Mouse (Mus musculus) liver, adult 2 months (tissue): ENCODE measurements around the gene Bmpr1b. TPM values are rescaled to one million over a fixed set of nuclear protein-coding genes. Genes with fewer than 3 reads are reported as not detected.

ENCODE experiments used
- DNase-seq: peaks from one replicate; pipeline ENCODE4 v3.0.0-alpha.2; 2011; ENCODE audit warnings: low read depth, low spot score; ENCODE audit errors: extremely low read depth
- H3K27ac ChIP-seq: fragments of 200-500 bp; replicated peaks from 2 replicates; pipeline ENCODE4 v1.5.1; 2012; ENCODE audit warnings: low read depth, mild to moderate bottlenecking, control low read depth, inconsistent platforms, low read length; ENCODE audit not compliant: insufficient read depth
- H3K27me3 ChIP-seq: fragments of 200-500 bp; 2 replicates; pipeline ENCODE4 v1.6.1; 2012; ENCODE audit warnings: mild to moderate bottlenecking, moderate library complexity, low read length, inconsistent platforms; ENCODE audit not compliant: control insufficient read depth, insufficient read depth
- H3K36me3 ChIP-seq: fragments of 200-500 bp; 2 replicates; pipeline ENCODE4 v1.6.1; 2012; ENCODE audit warnings: low read length, inconsistent platforms; ENCODE audit not compliant: control insufficient read depth, insufficient read depth
- H3K4me1 ChIP-seq: fragments of 200-500 bp; 2 replicates; pipeline ENCODE4 v1.6.1; 2011; ENCODE audit warnings: low read length; ENCODE audit not compliant: control insufficient read depth, insufficient read depth
- H3K4me3 ChIP-seq: fragments of 200-500 bp; 2 replicates; pipeline ENCODE4 v1.5.1; 2011; ENCODE audit warnings: low read depth, mild to moderate bottlenecking, control low read depth, low read length, moderate library complexity; ENCODE audit not compliant: insufficient read depth
- H3K79me2 ChIP-seq: fragments of 200-500 bp; 2 replicates; pipeline ENCODE4 v1.6.1; 2012; ENCODE audit warnings: inconsistent platforms, mild to moderate bottlenecking, low read length, moderate library complexity; ENCODE audit not compliant: control insufficient read depth, insufficient read depth
- H3K9ac ChIP-seq: fragments of 200-500 bp; 2 replicates; pipeline ENCODE4 v1.6.1; 2012; ENCODE audit warnings: low read depth, mild to moderate bottlenecking, control low read depth, inconsistent platforms, low read length
- CTCF ChIP-seq: fragments of 200-500 bp; IDR thresholded peaks from 2 replicates; pipeline ENCODE4 v1.5.1; 2011; ENCODE audit warnings: low read depth, low read length, control low read depth
- POLR2A ChIP-seq: fragments of 200-500 bp; IDR thresholded peaks from 2 replicates; pipeline ENCODE4 v1.6.1; 2011; ENCODE audit warnings: low read length, control low read depth; ENCODE audit not compliant: insufficient read depth; ENCODE audit errors: extremely low read depth
- WGBS: fragments of 180-500 bp; shearing (Covaris S2); methylation state at CpG from one replicate; pipeline ENCODE4 v1.1.7; 2018; 5-methylcytosine and 5-hydroxymethylcytosine counted together
- polyA plus RNA-seq: library from polyadenylated mRNA; depleted of rRNA; stranded (reverse); fragments of >200 nt; gene quantifications from 2 replicates; pipeline ENCODE4 v1.2.3, GENCODE M21; 2012
- total RNA-seq: library from RNA; depleted of rRNA; stranded (reverse); fragments of >200 nt; gene quantifications from 2 replicates; pipeline ENCODE4 v1.2.3, GENCODE M21; 2014

Gene Bmpr1b
- total and polyA plus RNA-seq, 2 experiments, result not detected

GRCm38 (mm10) chr3:141931372-141932092 is 237.7 kb downstream of the Bmpr1b start:
- TF ChIP-seq CTCF (no peak), POLR2A (no peak)
- WGBS, result 6% methylated on average over 10 of the region's 10 CpGs
- no peaks in the 10 kb centered on the region for H3K36me3 ChIP-seq
- no peaks in the 10 kb centered on the region for H3K4me1 ChIP-seq
- H3K79me2 ChIP-seq, result no peaks in the 10 kb centered on the region
- H3K27me3 ChIP-seq, result no peaks in the 10 kb centered on the region
- DNase-seq, result no peak
- no peak overlapping the region for H3K9ac ChIP-seq
- no peak overlapping the region for H3K27ac ChIP-seq
- no peak overlapping the region for H3K4me3 ChIP-seq

- H3K4me1 ChIP-seq, result peaks cover 2% of the 10 kb centered on the region; the same call in 1 of the 2 replicates
- 14% methylated on average over 1 of the region's 1 CpGs for WGBS
- no peaks in the 10 kb centered on the region for H3K36me3 ChIP-seq
- no peak overlapping the region for H3K9ac ChIP-seq
- no peak overlapping the region for H3K4me3 ChIP-seq
- H3K27ac ChIP-seq, result no peak overlapping the region
- H3K79me2 ChIP-seq, result no peaks in the 10 kb centered on the region
- no peaks in the 10 kb centered on the region for H3K27me3 ChIP-seq
- TF ChIP-seq CTCF (no peak), POLR2A (no peak)
- no peak for DNase-seq
Observed at GRCm38 (mm10) chr3:141923442-141923841, 245.8 kb downstream of the Bmpr1b start.

GRCm38 (mm10) chr3:141921161-141921560 is 248.1 kb downstream of the Bmpr1b start:
- Histone ChIP-seq H3K9ac (no peak overlapping the region), H3K4me1 (peaks cover 2% of the 10 kb centered on the region; the same call in 1 of the 2 replicates), H3K4me3 (no peak overlapping the region), H3K27ac (no peak overlapping the region), H3K27me3 (no peaks in the 10 kb centered on the region), H3K36me3 (no peaks in the 10 kb centered on the region), H3K79me2 (no peaks in the 10 kb centered on the region)
- no peak for DNase-seq
- TF ChIP-seq POLR2A, result no peak
- TF ChIP-seq CTCF, result no peak
- WGBS, result 71% methylated on average over 4 of the region's 4 CpGs

GRCm38 (mm10) chr3:141919661-141920060 is 249.6 kb downstream of the Bmpr1b start:
- Histone ChIP-seq H3K36me3 (no peaks in the 10 kb centered on the region), H3K4me3 (no peak overlapping the region), H3K27me3 (no peaks in the 10 kb centered on the region), H3K9ac (no peak overlapping the region), H3K79me2 (no peaks in the 10 kb centered on the region), H3K27ac (no peak overlapping the region), H3K4me1 (peaks cover 2% of the 10 kb centered on the region; the same call in 1 of the 2 replicates)
- 75% methylated on average over 3 of the region's 3 CpGs for WGBS
- TF ChIP-seq CTCF (no peak), POLR2A (no peak)
- DNase-seq, result no peak

- DNase-seq, result no peak
- H3K27me3 ChIP-seq, result no peaks in the 10 kb centered on the region
- TF ChIP-seq CTCF (no peak), POLR2A (no peak)
- WGBS, result 75% methylated on average over 4 of the region's 4 CpGs
- H3K79me2 ChIP-seq, result no peaks in the 10 kb centered on the region
- H3K9ac ChIP-seq, result no peak overlapping the region
- no peaks in the 10 kb centered on the region for H3K36me3 ChIP-seq
- H3K27ac ChIP-seq, result no peak overlapping the region
- H3K4me1 ChIP-seq, result no peaks in the 10 kb centered on the region
- H3K4me3 ChIP-seq, result no peak overlapping the region
Observed at GRCm38 (mm10) chr3:141917166-141917565, 252.1 kb downstream of the Bmpr1b start.

GRCm38 (mm10) chr3:141915995-141916394 is 253.2 kb downstream of the Bmpr1b start:
- no peak for TF ChIP-seq POLR2A

More at GRCm38 (mm10) chr3:141915995-141916394, 253.2 kb downstream of the Bmpr1b start:
- no peak overlapping the region for H3K27ac ChIP-seq
- WGBS, result 74% methylated on average over 3 of the region's 3 CpGs
- no peak overlapping the region for H3K9ac ChIP-seq
- no peaks in the 10 kb centered on the region for H3K36me3 ChIP-seq
- DNase-seq, result no peak
- no peaks in the 10 kb centered on the region for H3K79me2 ChIP-seq
- H3K27me3 ChIP-seq, result no peaks in the 10 kb centered on the region
- no peak overlapping the region for H3K4me3 ChIP-seq
- H3K4me1 ChIP-seq, result no peaks in the 10 kb centered on the region
